Mouse (Mus musculus) heart, embryonic 15.5 days (tissue): ENCODE data around the gene Fes. TPM values are rescaled to one million over a fixed set of nuclear protein-coding genes. Genes with fewer than 3 reads are reported as not detected.

Experiments
- ATAC-seq: fragments of 200-750 bp; cut with Nextera tagmentation; replicated peaks from 2 replicates; pipeline ENCODE4 v1.8.0; 2017; ENCODE audit warnings: low read depth, moderate TSS enrichment; ENCODE audit not compliant: insufficient number of reproducible peaks, insufficient read depth, low FRiP score
- H3K27ac ChIP-seq: fragments of 300-500 bp; sonication (generic); 2 replicates; pipeline ENCODE4 v1.5.1; 2015; ENCODE audit warnings: mild to moderate bottlenecking, inconsistent platforms
- H3K27me3 ChIP-seq: fragments of 300-500 bp; sonication (generic); 2 replicates; pipeline ENCODE4 v1.6.1; 2015; ENCODE audit warnings: inconsistent platforms
- H3K36me3 ChIP-seq: fragments of 300-500 bp; sonication (generic); 2 replicates; pipeline ENCODE4 v1.6.1; 2015; ENCODE audit warnings: mild to moderate bottlenecking, inconsistent platforms
- H3K4me1 ChIP-seq: fragments of 300-500 bp; sonication (generic); replicated peaks from 2 replicates; pipeline ENCODE4 v1.6.1; 2015; ENCODE audit warnings: inconsistent platforms
- H3K4me2 ChIP-seq: fragments of 300-500 bp; sonication (generic); 2 replicates; pipeline ENCODE4 v1.6.1; 2015; ENCODE audit warnings: inconsistent platforms, mild to moderate bottlenecking, moderate library complexity
- H3K4me3 ChIP-seq: fragments of 300-500 bp; sonication (generic); 2 replicates; pipeline ENCODE4 v1.5.1; 2015; ENCODE audit warnings: mild to moderate bottlenecking, inconsistent platforms
- H3K9ac ChIP-seq: fragments of 300-500 bp; sonication (generic); 2 replicates; pipeline ENCODE4 v1.6.1; 2015; ENCODE audit warnings: mild to moderate bottlenecking, inconsistent platforms
- H3K9me3 ChIP-seq: fragments of 300-500 bp; sonication (generic); replicated peaks from 2 replicates; pipeline ENCODE4 v1.6.1; 2016; ENCODE audit warnings: inconsistent platforms
- WGBS: fragments of 180-500 bp; shearing (Covaris S2); methylation state at CpG from one replicate; pipeline ENCODE4 v1.1.7; 2015; ENCODE audit warnings: mixed read lengths; 5-methylcytosine and 5-hydroxymethylcytosine counted together
- polyA plus RNA-seq: library from polyadenylated mRNA; unstranded; fragments of >200 nt; fragmentation: Nextera tagmentation; extraction: Ambion mirVana; gene quantifications from 2 replicates; pipeline ENCODE4 v1.2.1, GENCODE M21; 2015

Fes gene
- 10.9 and 14.4 TPM in 2 replicates for polyA plus RNA-seq

- peak within 1 kb of the TSS; percentile 46 for H3K9ac ChIP-seq
- H3K27ac ChIP-seq = peak within 1 kb of the TSS; percentile 73
- H3K4me3 ChIP-seq = peak within 1 kb of the TSS; percentile 46
- no peaks in the 10 kb centered on the region for H3K27me3 ChIP-seq
- ATAC-seq = peak; percentile 70
- 15% methylated on average over 33 of the region's 33 CpGs for WGBS
- H3K9me3 ChIP-seq = no peaks in the 10 kb centered on the region
- H3K36me3 ChIP-seq = peaks cover 37% of the 10 kb centered on the region
- peaks cover 19% of the 10 kb centered on the region for H3K4me1 ChIP-seq
- peak within 1 kb of the TSS; percentile 60 for H3K4me2 ChIP-seq
Measured at GRCm38 (mm10) chr7:80387633-80388543, at the start of gene Fes. TSS of gene Fes (minus strand) at chr7:80387946.

- Histone ChIP-seq H3K27me3 (no peaks in the 10 kb centered on the region), H3K9ac (no peak overlapping the region), H3K36me3 (no peaks in the 10 kb centered on the region), H3K9me3 (no peaks in the 10 kb centered on the region), H3K27ac (no peak overlapping the region), H3K4me3 (no peak overlapping the region), H3K4me2 (no peak overlapping the region), H3K4me1 (peaks cover 22% of the 10 kb centered on the region; the same call in 1 of the 2 replicates)
- WGBS = 79% methylated on average over 7 of the region's 7 CpGs
- no peak for ATAC-seq
Measured at GRCm38 (mm10) chr7:80436571-80436970, 48.8 kb upstream of the Fes start.

- ATAC-seq = no peak; the same call in 1 of the 2 replicates
- Histone ChIP-seq H3K4me3 (no peak overlapping the region), H3K4me2 (no peak overlapping the region), H3K9ac (no peak overlapping the region), H3K4me1 (peaks cover 22% of the 10 kb centered on the region; the same call in 1 of the 2 replicates), H3K27me3 (no peaks in the 10 kb centered on the region), H3K36me3 (no peaks in the 10 kb centered on the region), H3K27ac (no peak overlapping the region), H3K9me3 (no peaks in the 10 kb centered on the region)
- 40% methylated on average over 3 of the region's 3 CpGs for WGBS
Measured at GRCm38 (mm10) chr7:80435594-80435993, 47.8 kb upstream of the Fes start.

- WGBS = 85% methylated on average over 12 of the region's 12 CpGs
- ATAC-seq = no peak
- Histone ChIP-seq H3K27ac (no peak overlapping the region), H3K4me3 (no peak overlapping the region), H3K36me3 (no peaks in the 10 kb centered on the region), H3K27me3 (no peaks in the 10 kb centered on the region), H3K4me1 (no peaks in the 10 kb centered on the region), H3K9ac (no peak overlapping the region), H3K9me3 (no peaks in the 10 kb centered on the region), H3K4me2 (no peak overlapping the region)
Measured at GRCm38 (mm10) chr7:80429661-80430060, 41.9 kb upstream of the Fes start.

GRCm38 (mm10) chr7:80427730-80428129, 40.0 kb upstream of the Fes start:
- no peak overlapping the region for H3K4me3 ChIP-seq
- H3K9ac ChIP-seq = no peak overlapping the region
- WGBS = 75% methylated on average over 5 of the region's 5 CpGs
- H3K4me1 ChIP-seq = peaks cover 5% of the 10 kb centered on the region
- H3K27me3 ChIP-seq = no peaks in the 10 kb centered on the region
- H3K9me3 ChIP-seq = no peaks in the 10 kb centered on the region
- H3K4me2 ChIP-seq = no peak overlapping the region
- no peaks in the 10 kb centered on the region for H3K36me3 ChIP-seq
- no peak overlapping the region for H3K27ac ChIP-seq
- ATAC-seq = no peak

DNA sequence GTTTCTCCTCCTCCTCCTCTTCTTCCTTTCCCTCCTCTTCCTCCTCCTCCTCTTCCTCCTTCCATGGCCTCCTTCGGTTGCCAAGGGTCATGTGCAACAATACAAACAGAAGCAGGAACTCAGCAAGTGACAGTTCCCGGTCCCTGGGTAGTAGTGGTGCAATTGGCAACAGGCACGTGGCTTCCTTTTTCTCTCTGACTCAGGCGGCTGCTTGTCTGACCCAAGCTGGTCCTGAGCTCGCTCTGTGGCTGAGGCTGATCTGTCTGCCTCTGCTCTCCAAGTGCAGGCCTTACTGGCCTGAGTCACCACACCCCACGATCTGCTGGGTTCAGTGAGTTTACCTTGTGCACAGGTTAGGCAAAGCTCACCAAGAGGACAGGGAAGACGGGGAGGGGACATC, 38.6 kb upstream of the Fes start:
- Histone ChIP-seq H3K9me3 (no peaks in the 10 kb centered on the region), H3K4me1 (peaks cover 7% of the 10 kb centered on the region), H3K27ac (peak overlapping the region; percentile 22; the same call in 1 of the 2 replicates), H3K4me2 (no peak overlapping the region), H3K4me3 (no peak overlapping the region), H3K27me3 (no peaks in the 10 kb centered on the region), H3K36me3 (no peaks in the 10 kb centered on the region), H3K9ac (no peak overlapping the region)
- WGBS = 56% methylated on average over 7 of the region's 7 CpGs
- ATAC-seq = no peak; the same call in 1 of the 2 replicates

- 92% methylated on average over 6 of the region's 6 CpGs for WGBS
Measured at GRCm38 (mm10) chr7:80424722-80425121, 37.0 kb upstream of the Fes start.

GRCm38 (mm10) chr7:80422759-80423480, 35.2 kb upstream of the Fes start:
- WGBS = 13% methylated on average over 20 of the region's 20 CpGs
- peak overlapping the region; percentile 22 for H3K4me3 ChIP-seq
- ATAC-seq = no peak

More at GRCm38 (mm10) chr7:80424722-80425121, 37.0 kb upstream of the Fes start:
- Histone ChIP-seq H3K9me3 (no peaks in the 10 kb centered on the region), H3K4me1 (peaks cover 7% of the 10 kb centered on the region), H3K9ac (no peak overlapping the region), H3K4me2 (no peak overlapping the region), H3K4me3 (no peak overlapping the region), H3K36me3 (no peaks in the 10 kb centered on the region), H3K27ac (no peak overlapping the region), H3K27me3 (no peaks in the 10 kb centered on the region)
- ATAC-seq = no peak

DNA sequence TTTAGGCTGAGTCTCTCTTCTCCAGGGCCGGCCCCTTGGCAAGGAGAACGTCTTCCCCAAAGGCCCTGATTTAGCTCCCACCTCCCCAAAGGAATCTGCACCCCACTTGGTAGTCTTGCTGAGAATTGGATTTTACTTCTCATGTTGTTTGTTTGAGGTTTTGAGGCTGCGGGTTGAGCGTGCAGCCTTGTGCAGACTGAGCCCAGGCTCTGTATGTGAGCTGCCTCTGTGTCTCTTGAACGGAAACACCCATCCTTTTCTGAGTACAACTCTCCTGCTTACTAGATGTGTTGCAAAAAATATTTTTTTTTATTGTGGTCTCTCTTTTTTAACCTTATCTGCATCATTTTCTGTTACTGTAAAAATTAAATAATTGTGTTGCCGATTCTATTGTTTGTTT, 33.8 kb upstream of the Fes start:
- no peaks in the 10 kb centered on the region for H3K9me3 ChIP-seq
- 90% methylated on average over 6 of the region's 6 CpGs for WGBS
- no peaks in the 10 kb centered on the region for H3K27me3 ChIP-seq
- no peak overlapping the region for H3K4me2 ChIP-seq
- no peak overlapping the region for H3K9ac ChIP-seq
- H3K4me1 ChIP-seq = peaks cover 7% of the 10 kb centered on the region
- H3K27ac ChIP-seq = no peak overlapping the region
- H3K4me3 ChIP-seq = no peak overlapping the region
- H3K36me3 ChIP-seq = no peaks in the 10 kb centered on the region
- no peak for ATAC-seq

More at GRCm38 (mm10) chr7:80422759-80423480, 35.2 kb upstream of the Fes start:
- Histone ChIP-seq H3K36me3 (no peaks in the 10 kb centered on the region), H3K4me2 (peak overlapping the region; percentile 55), H3K27ac (no peak overlapping the region), H3K9ac (0 out of 2 replicates have a peak overlapping the region, but pooled peaks have one; percentile 6), H3K27me3 (no peaks in the 10 kb centered on the region), H3K9me3 (no peaks in the 10 kb centered on the region), H3K4me1 (peaks cover 7% of the 10 kb centered on the region)

DNA sequence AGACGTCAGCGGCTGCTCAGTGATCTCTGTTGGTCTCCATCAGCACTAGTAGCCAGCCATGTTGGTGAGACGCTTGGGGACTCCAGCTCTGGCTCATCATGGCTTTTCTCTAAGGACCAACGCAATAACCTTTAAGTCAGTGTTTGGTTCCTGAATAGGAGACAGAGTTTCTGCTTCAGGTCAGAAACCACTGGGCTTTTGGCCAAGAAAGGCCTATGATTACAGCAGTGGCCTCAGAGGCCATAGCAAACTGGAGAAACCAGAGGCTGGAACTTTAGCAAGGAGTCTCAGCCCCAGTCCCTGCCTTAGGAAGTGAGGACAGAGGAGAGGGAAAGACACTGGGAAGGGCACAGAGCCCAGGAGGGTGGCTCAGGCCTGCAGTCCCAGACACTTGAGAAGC, 32.8 kb upstream of the Fes start:
- Histone ChIP-seq H3K27ac (no peak overlapping the region), H3K36me3 (no peaks in the 10 kb centered on the region), H3K4me3 (no peak overlapping the region), H3K9me3 (no peaks in the 10 kb centered on the region), H3K4me2 (no peak overlapping the region), H3K4me1 (peaks cover 7% of the 10 kb centered on the region), H3K9ac (no peak overlapping the region), H3K27me3 (no peaks in the 10 kb centered on the region)
- no peak for ATAC-seq
- WGBS = 83% methylated on average over 4 of the region's 4 CpGs

GRCm38 (mm10) chr7:80419278-80419677, 31.5 kb upstream of the Fes start:
- peaks cover 7% of the 10 kb centered on the region for H3K4me1 ChIP-seq
- no peak overlapping the region for H3K9ac ChIP-seq
- no peak overlapping the region for H3K4me2 ChIP-seq
- H3K27ac ChIP-seq = no peak overlapping the region
- H3K36me3 ChIP-seq = no peaks in the 10 kb centered on the region
- no peak for ATAC-seq
- WGBS = 64% methylated on average over 3 of the region's 3 CpGs
- H3K9me3 ChIP-seq = no peaks in the 10 kb centered on the region
- no peak overlapping the region for H3K4me3 ChIP-seq
- H3K27me3 ChIP-seq = no peaks in the 10 kb centered on the region
